Mouse (Mus musculus) ovary, postnatal 14 days (tissue): Measurements from ENCODE around the gene Acat2.
"Not testable (repeated sequence)": the region's sequence is repeated elsewhere in the genome, so short reads cannot be mapped to it uniquely, and the experiment has no call there.

ENCODE experiments used
- DNase-seq: peaks from one replicate; pipeline ENCODE4 v3.0.0; 2022; ENCODE audit warnings: low spot score

Acat2 gene

DNA sequence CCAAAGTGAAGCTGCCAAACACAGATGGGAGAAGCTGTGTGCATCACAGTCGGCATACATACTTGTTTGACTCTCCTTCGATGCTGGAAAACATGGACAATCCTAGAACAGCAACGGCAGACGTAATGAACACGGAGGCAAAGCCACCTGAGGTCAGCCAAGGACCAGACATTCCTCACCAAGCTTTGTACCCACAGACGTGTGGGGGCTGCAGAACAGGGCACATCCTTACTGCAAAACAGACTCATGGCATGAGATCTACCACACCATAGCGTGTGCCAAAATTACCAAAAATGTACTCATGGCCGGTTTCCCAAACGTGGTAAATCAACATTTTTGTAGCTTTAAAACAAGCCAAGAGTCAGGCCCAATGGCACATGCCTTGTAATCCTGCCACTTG, 54.1 kb downstream of the Acat2 start:
- no peak for DNase-seq

DNA sequence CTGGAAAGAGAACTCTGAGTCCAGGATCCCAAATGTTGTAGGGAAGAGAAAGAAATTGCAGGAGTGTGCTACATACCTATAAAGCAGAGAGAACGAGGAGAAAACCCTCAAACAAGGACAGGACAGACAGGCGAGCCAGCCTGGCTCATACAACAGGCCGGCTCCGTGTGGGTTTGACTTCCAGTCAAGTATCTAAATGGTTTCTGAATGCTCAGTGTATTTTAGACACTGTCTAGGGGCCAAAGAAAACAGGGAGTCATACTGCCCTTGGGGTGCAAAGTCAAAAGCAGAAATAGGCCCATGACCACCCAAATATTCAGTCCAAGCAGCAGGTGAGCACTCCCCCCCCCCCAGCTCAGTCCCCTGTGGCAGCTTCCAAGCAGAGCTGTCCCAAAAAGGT, 54.7 kb downstream of the Acat2 start:
- DNase-seq = no peak

DNA sequence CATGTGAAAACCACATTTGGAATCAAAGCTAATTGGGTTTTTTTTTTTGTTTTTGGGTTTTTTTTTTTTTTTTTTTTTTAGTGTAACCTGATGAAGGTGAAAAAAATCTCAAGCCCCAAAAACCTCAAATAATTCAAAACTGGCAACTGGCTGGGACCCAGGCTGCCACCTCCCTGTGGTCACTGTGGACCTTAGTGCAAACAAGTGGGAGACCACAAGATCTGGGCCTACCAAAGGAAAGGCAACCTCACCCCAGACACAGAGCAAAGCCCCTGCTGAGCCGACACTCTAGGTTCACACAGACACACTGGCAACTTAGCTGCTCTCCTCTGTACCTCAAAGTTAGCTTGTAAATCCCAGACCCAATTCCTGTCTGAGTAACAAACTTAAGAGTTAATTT, 56.2 kb downstream of the Acat2 start:
- no peak for DNase-seq

DNA sequence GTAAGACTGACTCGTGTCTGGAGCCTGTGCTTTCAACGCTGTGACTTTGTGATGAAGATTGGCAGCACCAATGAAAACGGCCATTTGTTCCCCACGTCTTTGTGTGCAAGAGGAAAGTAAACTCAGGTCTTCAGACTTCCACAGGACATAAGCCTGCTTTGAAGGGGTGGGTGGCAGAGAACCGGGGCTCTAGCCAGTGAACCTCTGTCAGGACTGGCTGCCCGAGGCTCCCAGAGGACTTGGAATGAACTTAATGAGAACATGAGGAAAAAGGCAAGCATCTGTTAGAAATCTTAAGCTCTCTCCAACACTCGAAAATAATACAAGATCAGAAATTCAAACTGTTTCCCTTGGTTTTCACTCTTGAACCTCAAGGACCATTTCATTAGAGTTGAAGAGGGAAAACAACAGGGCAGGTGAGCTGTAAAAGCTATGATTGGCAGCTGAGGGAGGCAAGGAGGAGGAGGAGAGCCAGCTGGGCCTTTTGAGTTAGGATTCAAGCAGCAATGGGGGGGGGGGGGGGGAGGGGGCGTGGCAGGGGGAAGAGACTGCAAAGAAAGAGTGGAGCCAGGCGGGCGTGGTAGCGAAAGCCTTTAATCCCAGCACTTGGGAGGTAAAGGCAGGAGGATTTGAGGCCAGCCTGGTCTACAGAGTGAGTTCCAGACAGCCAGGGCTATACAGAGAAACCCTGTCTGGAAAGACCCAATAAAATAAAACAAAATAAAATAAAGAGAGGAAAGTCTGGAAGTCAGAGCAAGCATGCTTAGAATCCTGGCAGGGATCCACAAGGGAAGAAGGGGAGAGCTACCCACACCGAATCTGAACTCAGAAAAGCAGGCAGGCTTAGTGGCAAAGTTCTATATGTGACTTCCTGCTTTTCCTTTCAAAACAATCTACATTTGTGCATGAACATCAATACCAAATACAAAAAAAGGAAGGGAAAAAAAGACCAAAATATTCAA, 56.9 kb downstream of the Acat2 start:
- no peak for DNase-seq

DNA sequence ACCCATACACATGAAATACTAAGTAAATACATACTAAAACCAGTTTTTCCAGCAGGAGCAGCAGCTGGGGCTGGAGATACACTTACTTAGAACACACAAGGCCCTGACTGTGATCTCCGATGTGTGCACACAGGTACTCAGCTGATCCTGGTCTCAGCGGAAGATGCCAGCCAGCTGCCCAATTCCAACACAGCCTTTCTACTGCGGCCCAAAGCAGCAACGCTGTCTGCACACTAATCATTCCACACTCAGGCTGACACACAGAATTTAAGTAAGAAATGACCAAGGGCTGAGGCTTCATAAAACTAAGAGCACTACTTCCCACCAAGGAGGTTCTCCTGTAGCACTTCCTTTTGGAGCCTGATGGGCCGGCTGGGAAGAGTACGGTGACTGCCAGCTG, 58.3 kb downstream of the Acat2 start:
- DNase-seq = no peak

DNA sequence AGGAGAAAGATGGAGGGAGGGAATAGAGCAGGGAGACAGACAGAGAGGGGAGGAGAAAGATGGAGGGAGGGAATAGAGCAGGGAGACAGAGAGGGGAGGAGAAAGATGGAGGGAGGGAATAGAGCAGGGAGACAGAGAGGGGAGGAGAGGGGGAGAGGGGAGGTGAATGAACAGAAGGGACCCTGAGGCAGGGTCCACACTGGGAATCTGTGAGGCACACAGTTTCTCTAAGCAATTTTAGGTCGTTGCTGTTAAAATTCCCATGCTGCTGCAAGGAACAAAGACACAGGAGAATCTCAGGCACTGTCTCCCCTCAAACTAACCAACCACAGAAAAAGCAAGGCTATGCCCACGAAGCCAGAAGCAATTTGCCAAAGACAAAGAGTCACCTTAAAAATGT, 61.9 kb downstream of the Acat2 start:
- not testable (repeated sequence) for DNase-seq

DNA sequence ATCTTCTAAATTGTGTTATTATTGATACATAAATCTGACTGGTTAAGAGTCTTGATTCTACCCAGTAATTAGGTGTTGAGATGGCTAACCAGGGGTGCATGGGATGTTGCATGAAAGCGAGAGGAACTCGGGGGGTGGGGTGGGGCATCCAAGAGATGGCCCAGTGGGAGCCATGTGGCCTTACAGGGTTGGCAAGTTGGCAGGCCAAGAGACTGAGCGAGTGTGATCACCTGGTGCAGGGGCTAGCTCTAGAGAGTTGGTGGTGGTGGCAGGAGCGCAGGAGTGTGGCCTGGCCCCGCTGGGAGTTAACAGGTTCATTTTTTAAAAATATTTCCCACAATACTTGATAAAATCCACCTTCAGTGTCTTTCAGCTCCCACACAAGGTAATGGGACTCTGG, 62.9 kb downstream of the Acat2 start:
- no peak for DNase-seq
